20 mouse cellular contexts compared by ENCODE assay signal in the genomic region with DNA sequence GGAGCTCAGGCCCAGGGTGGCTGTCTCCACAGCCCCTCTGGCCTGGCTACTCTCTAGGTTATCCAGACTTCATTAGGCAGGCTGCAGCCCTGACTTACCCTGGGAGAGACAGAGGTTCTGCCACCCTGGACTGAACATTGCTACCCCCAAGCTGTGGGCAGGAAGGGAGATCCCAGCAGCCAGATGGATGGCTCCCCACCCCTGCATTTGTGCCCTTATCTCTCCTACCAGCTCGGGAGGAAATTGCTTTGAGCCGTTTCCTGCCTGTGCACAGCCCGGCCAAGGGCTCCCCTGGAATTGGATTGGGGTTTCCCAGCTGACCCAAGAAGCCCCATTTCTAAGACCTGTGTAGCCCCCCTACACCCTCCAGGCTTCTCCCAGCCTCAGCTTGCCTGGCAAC. TPM values are rescaled to one million over a fixed set of nuclear protein-coding genes. Genes with fewer than 3 reads are reported as not detected.
DNase-seq lines count a peak whose midpoint lies in the region; ATAC-seq lines count a peak whose summit lies in the region.
"Had no signal": no experiment of that assay in that cellular context is flagged by ENCODE, and none has a peak within 500 bp of the region (broad histone marks: within the 10 kb centered on the region; RNA-seq: fewer than 3 reads in every experiment).

No protein-coding gene starts in this region.

- DNase-seq in heart, embryonic 10.5 days (ENCODE audit: low spot score) = no peak
- no peak for DNase-seq in heart, adult 11 months
- DNase-seq in hindbrain, embryonic 10.5 days (ENCODE audit: low spot score) = no peak
- peak; percentile 14 for DNase-seq in MEL-GATA-1-ER (ENCODE audit: extremely low read depth, low read depth)
- peak; percentile 62 for DNase-seq in lung, postnatal 10 days
- DNase-seq in left cerebral cortex, postnatal 10 days (ENCODE audit: extremely low spot score in 1 of 2, low spot score in 2 of 2) = no peak
- no peak for DNase-seq in urinary bladder, postnatal 14 days (ENCODE audit: low spot score)
- DNase-seq: cerebellum, adult 9-11 months; gastrocnemius, postnatal 14 days; kidney, adult 11 months; thymus, adult 18-20 months had no signal

- peaks cover 20% of the 10 kb centered on the region; the same call in 1 of the 2 replicates for H3K36me3 ChIP-seq in heart, embryonic 10.5 days
- H3K36me3 ChIP-seq in hindbrain, embryonic 10.5 days = no peaks in the 10 kb centered on the region
- no peaks in the 10 kb centered on the region for H3K36me3 ChIP-seq in hindbrain, embryonic 16.5 days (ENCODE audit: control insufficient read depth, insufficient read depth, low read length)
- H3K36me3 ChIP-seq: forebrain, embryonic 12.5 days; limb, embryonic 10.5 days; liver, embryonic 15.5 days had no signal

- 12% methylated on average over 3 of the region's 3 CpGs for WGBS in heart, embryonic 10.5 days
- 70% methylated on average over 3 of the region's 3 CpGs for WGBS in hindbrain, embryonic 10.5 days
- WGBS in hindbrain, embryonic 16.5 days = 58% methylated on average over 3 of the region's 3 CpGs

- no peak for ATAC-seq in hindbrain, embryonic 16.5 days

- H3K4me2 ChIP-seq in hindbrain, embryonic 16.5 days (ENCODE audit: low read length) = no peak overlapping the region
- H3K4me2 ChIP-seq: forebrain, embryonic 12.5 days; hindbrain, embryonic 15.5 days; liver, embryonic 15.5 days; midbrain, embryonic 12.5 days had no signal

- intact Hi-C loops in left cerebral cortex, postnatal 10 days (cut with DNase I) = no loop called here

- H3K27me3 ChIP-seq in heart, embryonic 10.5 days (ENCODE audit: insufficient read depth, poor library complexity, severe bottlenecking) = no peaks in the 10 kb centered on the region
- no peaks in the 10 kb centered on the region for H3K27me3 ChIP-seq in hindbrain, embryonic 10.5 days (ENCODE audit: insufficient read depth, poor library complexity, severe bottlenecking)
- no peaks in the 10 kb centered on the region for H3K27me3 ChIP-seq in hindbrain, embryonic 16.5 days (replicated peaks; ENCODE audit: control insufficient read depth, insufficient read depth, low read length)
- H3K27me3 ChIP-seq: forebrain, embryonic 12.5 days; hindbrain, embryonic 15.5 days; liver, embryonic 15.5 days had no signal

- no peak overlapping the region for H3K9ac ChIP-seq in hindbrain, embryonic 16.5 days (ENCODE audit: low read depth, low read length)
- H3K9ac ChIP-seq: forebrain, embryonic 12.5 days; hindbrain, embryonic 15.5 days; liver, embryonic 15.5 days; midbrain, embryonic 12.5 days had no signal

- peak overlapping the region; percentile 72 for H3K27ac ChIP-seq in heart, embryonic 10.5 days
- H3K27ac ChIP-seq in hindbrain, embryonic 10.5 days = 0 out of 2 replicates have a peak overlapping the region, but pooled peaks have one; percentile 23
- H3K27ac ChIP-seq in hindbrain, embryonic 16.5 days (ENCODE audit: low read depth, low read length) = no peak overlapping the region
- H3K27ac ChIP-seq: forebrain, embryonic 12.5 days; hindbrain, embryonic 15.5 days; kidney, postnatal 0 days; layer of hippocampus, adult 2 months; limb, embryonic 10.5 days; liver, embryonic 15.5 days; midbrain, embryonic 12.5 days had no signal

- H3K9me3 ChIP-seq in heart, embryonic 10.5 days = no peaks in the 10 kb centered on the region
- no peaks in the 10 kb centered on the region for H3K9me3 ChIP-seq in hindbrain, embryonic 10.5 days
- no peaks in the 10 kb centered on the region for H3K9me3 ChIP-seq in hindbrain, embryonic 16.5 days (ENCODE audit: control insufficient read depth, low read length)
- H3K9me3 ChIP-seq: forebrain, embryonic 12.5 days; hindbrain, embryonic 15.5 days; limb, embryonic 10.5 days; liver, embryonic 15.5 days; midbrain, embryonic 12.5 days had no signal

- peaks cover 77% of the 10 kb centered on the region for H3K4me1 ChIP-seq in heart, embryonic 10.5 days
- peaks cover 50% of the 10 kb centered on the region for H3K4me1 ChIP-seq in hindbrain, embryonic 10.5 days (replicated peaks)
- peaks cover 8% of the 10 kb centered on the region for H3K4me1 ChIP-seq in hindbrain, embryonic 16.5 days (ENCODE audit: control insufficient read depth, insufficient read depth, low read depth, low read length)
- H3K4me1 ChIP-seq: liver, embryonic 15.5 days had no signal

- H3K4me3 ChIP-seq in heart, embryonic 10.5 days = no peak overlapping the region
- no peak overlapping the region for H3K4me3 ChIP-seq in hindbrain, embryonic 10.5 days
- H3K4me3 ChIP-seq in hindbrain, embryonic 16.5 days (ENCODE audit: low read length) = no peak overlapping the region
- H3K4me3 ChIP-seq: forebrain, embryonic 12.5 days; hindbrain, embryonic 15.5 days; layer of hippocampus, adult 2 months; limb, embryonic 10.5 days; liver, embryonic 15.5 days; midbrain, embryonic 12.5 days had no signal

RNA-seq across cellular contexts. Expression of gene Hcn4, which starts 23.8 kb away (rescaled TPM):
- polyA plus RNA-seq in heart, embryonic 10.5 days (2016; fragmentation: Nextera tagmentation; extraction: Ambion mirVana) = 3.0 and 3.8 TPM in 2 replicates
- polyA plus RNA-seq in hindbrain, embryonic 10.5 days (2016; fragmentation: Nextera tagmentation; extraction: Ambion mirVana) = 0.70 and 1.1 TPM in 2 replicates
- polyA plus RNA-seq in hindbrain, embryonic 16.5 days (2015; fragmentation: Nextera tagmentation; extraction: Ambion mirVana) = 2.8 and 3.5 TPM in 2 replicates
- 10 to 100 TPM; 16.2 to 18.2 TPM for total RNA-seq in left cerebral cortex, postnatal 10 days (2021)
- total RNA-seq: CH12.LX had no signal
- polyA plus RNA-seq: liver, embryonic 15.5 days had no signal

Comparison
In these comparisons a context has a peak if more than half of its experiments do, and no peak if none do; other contexts are left out.
1. DNase-seq: peak in MEL-GATA-1-ER (single experiment) and lung, postnatal 10 days (single experiment); none in heart, embryonic 10.5 days (single experiment), heart, adult 11 months (single experiment), hindbrain, embryonic 10.5 days (single experiment), left cerebral cortex, postnatal 10 days (0 of 2) and urinary bladder, postnatal 14 days (single experiment).